Mouse (Mus musculus): ENCODE results near the gene Cfap299. TPM values are rescaled to one million over a fixed set of nuclear protein-coding genes. Genes with fewer than 3 reads are reported as not detected.

Cfap299 gene
- polyA plus RNA-seq, 1 experiment from 2014 or later: 2.2 TPM

- no peak overlapping the region for H3K9ac ChIP-seq (ENCODE audit: low read depth, low read length)
- ATAC-seq (ENCODE audit: low FRiP score) (no peak), DNase-seq (ENCODE audit: low spot score) (no peak)
- WGBS: 85% methylated on average over 7 of the region's 7 CpGs
- no peaks in the 10 kb centered on the region for H3K4me1 ChIP-seq (replicated peaks; ENCODE audit: control insufficient read depth, insufficient read depth, low read length)
- H3K27ac ChIP-seq (ENCODE audit: low read depth, low read length): no peak overlapping the region
- no peak overlapping the region for H3K4me3 ChIP-seq (ENCODE audit: low read depth, low read length)
- no peaks in the 10 kb centered on the region for H3K27me3 ChIP-seq (ENCODE audit: control insufficient read depth, insufficient read depth, low read length)
- H3K36me3 ChIP-seq (ENCODE audit: control insufficient read depth, insufficient read depth, low read length): no peaks in the 10 kb centered on the region
- H3K4me2 ChIP-seq (replicated peaks; ENCODE audit: low read depth, low read length): no peak overlapping the region
- H3K9me3 ChIP-seq (ENCODE audit: control insufficient read depth, low read length): no peaks in the 10 kb centered on the region
Observed at GRCm38 (mm10) chr5:98523050-98523449, 193.9 kb downstream of the Cfap299 start.

GRCm38 (mm10) chr5:98523783-98524182 is 194.7 kb downstream of the Cfap299 start:
- ATAC-seq (ENCODE audit: low FRiP score): no peak
- 93% methylated on average over 1 of the region's 1 CpGs for WGBS
- Histone ChIP-seq H3K4me1 (replicated peaks; ENCODE audit: control insufficient read depth, insufficient read depth, low read length) (no peaks in the 10 kb centered on the region), H3K9ac (ENCODE audit: low read depth, low read length) (no peak overlapping the region), H3K36me3 (ENCODE audit: control insufficient read depth, insufficient read depth, low read length) (no peaks in the 10 kb centered on the region), H3K27ac (ENCODE audit: low read depth, low read length) (no peak overlapping the region), H3K27me3 (ENCODE audit: control insufficient read depth, insufficient read depth, low read length) (no peaks in the 10 kb centered on the region), H3K4me2 (replicated peaks; ENCODE audit: low read depth, low read length) (no peak overlapping the region), H3K4me3 (ENCODE audit: low read depth, low read length) (no peak overlapping the region), H3K9me3 (ENCODE audit: control insufficient read depth, low read length) (no peaks in the 10 kb centered on the region)
- no peak for DNase-seq (ENCODE audit: low spot score)

- ATAC-seq (ENCODE audit: low FRiP score) (no peak), DNase-seq (ENCODE audit: low spot score) (no peak)
- Histone ChIP-seq H3K27ac (ENCODE audit: low read depth, low read length) (no peak overlapping the region), H3K4me3 (ENCODE audit: low read depth, low read length) (no peak overlapping the region), H3K9me3 (ENCODE audit: control insufficient read depth, low read length) (no peaks in the 10 kb centered on the region), H3K36me3 (ENCODE audit: control insufficient read depth, insufficient read depth, low read length) (no peaks in the 10 kb centered on the region), H3K9ac (ENCODE audit: low read depth, low read length) (no peak overlapping the region), H3K4me1 (replicated peaks; ENCODE audit: control insufficient read depth, insufficient read depth, low read length) (no peaks in the 10 kb centered on the region), H3K4me2 (replicated peaks; ENCODE audit: low read depth, low read length) (no peak overlapping the region), H3K27me3 (ENCODE audit: control insufficient read depth, insufficient read depth, low read length) (no peaks in the 10 kb centered on the region)
- 88% methylated on average over 1 of the region's 1 CpGs for WGBS
Observed at GRCm38 (mm10) chr5:98541333-98541732, 212.2 kb downstream of the Cfap299 start.

- 53% methylated on average over 5 of the region's 5 CpGs for WGBS
- no peaks in the 10 kb centered on the region for H3K36me3 ChIP-seq (ENCODE audit: control insufficient read depth, insufficient read depth, low read length)
- no peak overlapping the region for H3K4me3 ChIP-seq (ENCODE audit: low read depth, low read length)
- H3K4me1 ChIP-seq (replicated peaks; ENCODE audit: control insufficient read depth, insufficient read depth, low read length): no peaks in the 10 kb centered on the region
- no peak overlapping the region for H3K9ac ChIP-seq (ENCODE audit: low read depth, low read length)
- H3K27ac ChIP-seq (ENCODE audit: low read depth, low read length): no peak overlapping the region
- H3K9me3 ChIP-seq (ENCODE audit: control insufficient read depth, low read length): no peaks in the 10 kb centered on the region
- ATAC-seq (ENCODE audit: low FRiP score) (no peak), DNase-seq (ENCODE audit: low spot score) (no peak)
- H3K27me3 ChIP-seq (ENCODE audit: control insufficient read depth, insufficient read depth, low read length): no peaks in the 10 kb centered on the region
- no peak overlapping the region for H3K4me2 ChIP-seq (replicated peaks; ENCODE audit: low read depth, low read length)
Observed at GRCm38 (mm10) chr5:98550285-98550684, 221.2 kb downstream of the Cfap299 start.

- Histone ChIP-seq H3K4me2 (replicated peaks; ENCODE audit: low read depth, low read length) (no peak overlapping the region), H3K27me3 (ENCODE audit: control insufficient read depth, insufficient read depth, low read length) (no peaks in the 10 kb centered on the region), H3K9me3 (ENCODE audit: control insufficient read depth, low read length) (no peaks in the 10 kb centered on the region), H3K36me3 (ENCODE audit: control insufficient read depth, insufficient read depth, low read length) (no peaks in the 10 kb centered on the region), H3K4me3 (ENCODE audit: low read depth, low read length) (no peak overlapping the region), H3K27ac (ENCODE audit: low read depth, low read length) (no peak overlapping the region), H3K9ac (ENCODE audit: low read depth, low read length) (no peak overlapping the region), H3K4me1 (replicated peaks; ENCODE audit: control insufficient read depth, insufficient read depth, low read length) (no peaks in the 10 kb centered on the region)
- no peak for DNase-seq (ENCODE audit: low spot score)
- WGBS: 94% methylated on average over 1 of the region's 1 CpGs
- ATAC-seq (ENCODE audit: low FRiP score): no peak
Observed at GRCm38 (mm10) chr5:98550873-98551272, 221.8 kb downstream of the Cfap299 start.

DNA sequence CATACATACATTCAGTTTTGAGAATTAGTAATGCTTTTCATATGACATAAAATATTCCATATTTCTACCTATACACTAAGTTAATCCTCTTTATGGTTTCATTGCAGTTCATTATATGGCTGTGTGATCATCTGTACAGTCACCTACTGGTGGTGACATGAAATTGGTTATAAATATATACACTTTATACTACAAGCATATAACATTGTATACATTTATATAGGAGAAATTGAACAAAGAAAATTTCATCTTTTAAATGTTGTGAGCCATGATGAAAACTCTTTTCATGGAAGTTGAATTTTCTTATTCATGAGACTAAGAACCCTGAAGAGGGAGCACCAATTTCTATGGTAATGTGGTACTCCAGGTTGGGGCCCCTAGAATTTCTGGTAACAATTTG is 223.3 kb downstream of the Cfap299 start, which contains the start of gene Gm11111:
Gene Gm11111 (plus strand): TSS at position 301 of the 400 bp plus-strand sequence.
- H3K4me2 ChIP-seq (replicated peaks; ENCODE audit: low read depth, low read length): no peak within 1 kb of the TSS
- H3K9ac ChIP-seq (ENCODE audit: low read depth, low read length): no peak within 1 kb of the TSS
- H3K9me3 ChIP-seq (ENCODE audit: control insufficient read depth, low read length): no peaks in the 10 kb centered on the region
- no peak within 1 kb of the TSS for H3K27ac ChIP-seq (ENCODE audit: low read depth, low read length)
- no peak for ATAC-seq (ENCODE audit: low FRiP score)
- no peak within 1 kb of the TSS for H3K4me3 ChIP-seq (ENCODE audit: low read depth, low read length)
- no peaks in the 10 kb centered on the region for H3K27me3 ChIP-seq (ENCODE audit: control insufficient read depth, insufficient read depth, low read length)
- no peaks in the 10 kb centered on the region for H3K4me1 ChIP-seq (replicated peaks; ENCODE audit: control insufficient read depth, insufficient read depth, low read length)
- DNase-seq (ENCODE audit: low spot score): no peak
- H3K36me3 ChIP-seq (ENCODE audit: control insufficient read depth, insufficient read depth, low read length): no peaks in the 10 kb centered on the region

DNA sequence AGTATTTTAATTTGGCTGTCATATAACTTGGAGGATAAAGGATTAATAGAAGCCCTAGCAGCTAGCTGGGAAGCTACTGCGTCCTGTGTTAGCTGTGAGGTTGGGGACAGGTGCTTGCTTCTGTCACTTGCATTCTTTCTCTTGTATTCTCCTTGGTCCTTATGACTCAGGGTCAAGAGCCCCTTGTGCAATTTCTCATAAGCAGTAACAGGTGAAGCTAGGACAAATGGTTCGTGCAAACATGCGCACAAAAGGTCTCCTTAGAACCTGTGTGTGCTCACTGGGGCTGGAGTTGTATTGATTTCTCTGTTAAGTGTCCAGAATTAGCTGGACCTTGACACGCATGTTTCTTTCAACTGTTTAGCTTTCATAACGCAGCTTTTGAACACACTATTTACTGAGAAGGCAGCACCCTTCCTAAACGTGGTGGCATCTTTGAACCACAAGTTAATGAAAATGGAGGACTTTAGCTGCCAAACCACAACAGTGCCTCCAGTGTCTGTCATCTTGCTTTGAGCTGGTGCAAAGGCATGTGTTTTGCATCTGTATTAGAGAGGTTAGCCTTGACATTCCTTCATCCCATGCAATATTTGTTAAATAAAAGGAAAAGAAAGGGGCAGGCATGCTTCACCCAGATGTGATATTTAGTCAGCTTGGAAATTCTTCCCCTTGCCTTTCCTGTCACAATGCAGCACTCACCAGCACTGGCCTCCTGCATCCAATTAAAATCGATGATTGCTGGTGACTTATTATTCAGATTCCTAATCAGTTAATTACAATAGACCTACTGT is 223.9 kb downstream of the Cfap299 start:
- no peak overlapping the region for H3K4me2 ChIP-seq (replicated peaks; ENCODE audit: low read depth, low read length)
- no peak overlapping the region for H3K4me3 ChIP-seq (ENCODE audit: low read depth, low read length)
- DNase-seq (ENCODE audit: low spot score): no peak
- no peak for ATAC-seq (ENCODE audit: low FRiP score)
- no peaks in the 10 kb centered on the region for H3K4me1 ChIP-seq (replicated peaks; ENCODE audit: control insufficient read depth, insufficient read depth, low read length)
- 68% methylated on average over 7 of the region's 7 CpGs for WGBS
- no peaks in the 10 kb centered on the region for H3K36me3 ChIP-seq (ENCODE audit: control insufficient read depth, insufficient read depth, low read length)
- no peaks in the 10 kb centered on the region for H3K9me3 ChIP-seq (ENCODE audit: control insufficient read depth, low read length)
- H3K27ac ChIP-seq (ENCODE audit: low read depth, low read length): no peak overlapping the region
- no peaks in the 10 kb centered on the region for H3K27me3 ChIP-seq (ENCODE audit: control insufficient read depth, insufficient read depth, low read length)
- no peak overlapping the region for H3K9ac ChIP-seq (ENCODE audit: low read depth, low read length)

DNA sequence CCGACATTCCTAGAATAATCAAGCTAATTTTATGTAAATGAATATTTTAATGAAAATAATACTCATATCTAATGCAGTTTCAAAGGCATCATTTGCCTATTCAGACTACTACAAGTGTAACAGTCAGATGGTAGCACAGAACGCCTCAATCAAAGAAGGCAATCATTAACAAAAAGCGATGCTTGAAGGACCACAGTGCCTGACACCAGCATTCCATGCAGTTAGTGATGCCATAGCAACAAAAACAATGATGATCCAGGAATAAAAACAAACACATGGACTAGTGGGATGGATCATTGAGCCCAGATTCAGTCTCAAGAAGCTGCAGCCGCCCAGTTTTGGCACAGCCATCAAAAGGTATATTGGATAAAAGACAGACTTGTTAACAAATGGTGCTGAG is 232.2 kb downstream of the Cfap299 start:
- ATAC-seq (ENCODE audit: low FRiP score) (peak; percentile 58; the same call in 1 of the 2 replicates), DNase-seq (ENCODE audit: low spot score) (peak; percentile 21)
- 47% methylated on average over 4 of the region's 4 CpGs for WGBS
- no peak overlapping the region for H3K4me3 ChIP-seq (ENCODE audit: low read depth, low read length)
- no peaks in the 10 kb centered on the region for H3K27me3 ChIP-seq (ENCODE audit: control insufficient read depth, insufficient read depth, low read length)
- H3K36me3 ChIP-seq (ENCODE audit: control insufficient read depth, insufficient read depth, low read length): no peaks in the 10 kb centered on the region
- no peaks in the 10 kb centered on the region for H3K9me3 ChIP-seq (ENCODE audit: control insufficient read depth, low read length)
- no peak overlapping the region for H3K9ac ChIP-seq (ENCODE audit: low read depth, low read length)
- 0 out of 2 replicates have a peak, but pooled peaks cover 2% of the 10 kb centered on the region for H3K4me1 ChIP-seq (replicated peaks; ENCODE audit: control insufficient read depth, insufficient read depth, low read length)
- no peak overlapping the region for H3K4me2 ChIP-seq (replicated peaks; ENCODE audit: low read depth, low read length)
- no peak overlapping the region for H3K27ac ChIP-seq (ENCODE audit: low read depth, low read length)

DNA sequence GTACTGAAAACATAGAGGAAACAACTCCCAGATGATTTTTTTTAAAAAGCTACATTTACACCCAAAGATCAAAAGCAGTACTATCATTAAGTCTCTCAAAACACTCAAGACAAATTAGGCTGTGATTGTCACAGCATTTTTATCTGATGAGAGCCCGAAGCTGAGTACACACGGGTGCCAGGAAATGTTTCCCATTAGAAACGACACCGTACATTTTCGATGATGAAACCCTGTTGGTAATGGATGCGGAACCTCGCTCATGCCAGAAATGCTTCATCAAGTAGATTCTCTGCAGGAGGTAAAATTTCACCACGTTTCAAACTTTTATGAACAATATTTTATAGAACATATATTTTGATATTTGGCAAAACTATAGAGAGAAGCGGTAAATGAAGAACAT is 233.7 kb downstream of the Cfap299 start:
- no peak overlapping the region for H3K9ac ChIP-seq (ENCODE audit: low read depth, low read length)
- DNase-seq (ENCODE audit: low spot score): no peak
- WGBS: 91% methylated on average over 9 of the region's 9 CpGs
- no peak overlapping the region for H3K27ac ChIP-seq (ENCODE audit: low read depth, low read length)
- H3K4me3 ChIP-seq (ENCODE audit: low read depth, low read length): no peak overlapping the region
- no peaks in the 10 kb centered on the region for H3K27me3 ChIP-seq (ENCODE audit: control insufficient read depth, insufficient read depth, low read length)
- no peak overlapping the region for H3K4me2 ChIP-seq (replicated peaks; ENCODE audit: low read depth, low read length)
- no peaks in the 10 kb centered on the region for H3K36me3 ChIP-seq (ENCODE audit: control insufficient read depth, insufficient read depth, low read length)
- H3K4me1 ChIP-seq (replicated peaks; ENCODE audit: control insufficient read depth, insufficient read depth, low read length): 0 out of 2 replicates have a peak, but pooled peaks cover 2% of the 10 kb centered on the region
- H3K9me3 ChIP-seq (ENCODE audit: control insufficient read depth, low read length): no peaks in the 10 kb centered on the region
- ATAC-seq (ENCODE audit: low FRiP score): no peak

Measured in hindbrain, embryonic 11.5 days (tissue).